Mouse (Mus musculus) liver, embryonic 11.5 days (tissue): ENCODE measurements around the gene Hdac9. TPM values are rescaled to one million over a fixed set of nuclear protein-coding genes. Genes with fewer than 3 reads are reported as not detected.

Source experiments
- ATAC-seq: fragments of 200-750 bp; cut with Nextera tagmentation; replicated peaks from 2 replicates; pipeline ENCODE4 v1.8.0; 2017; ENCODE audit warnings: moderate number of reproducible peaks, mild to moderate bottlenecking, moderate TSS enrichment, moderate library complexity; ENCODE audit not compliant: low FRiP score
- DNase-seq: peaks from one replicate; pipeline ENCODE4 v3.0.0-alpha.2; 2017; ENCODE audit warnings: low spot score
- H3K27ac ChIP-seq: fragments of 300-500 bp; sonication (generic); 2 replicates; pipeline ENCODE4 v1.5.1; 2014; ENCODE audit warnings: mild to moderate bottlenecking, low read depth, low read length, control low read depth
- H3K27me3 ChIP-seq: fragments of 300-500 bp; sonication (generic); replicated peaks from 2 replicates; pipeline ENCODE4 v1.6.1; 2014; ENCODE audit warnings: low read length, mixed read lengths; ENCODE audit not compliant: control insufficient read depth, insufficient read depth
- H3K36me3 ChIP-seq: fragments of 300-500 bp; sonication (generic); 2 replicates; pipeline ENCODE4 v1.6.1; 2014; ENCODE audit warnings: mild to moderate bottlenecking, low read length, moderate library complexity, mixed read lengths; ENCODE audit not compliant: control insufficient read depth, insufficient read depth
- H3K4me1 ChIP-seq: fragments of 300-500 bp; sonication (generic); replicated peaks from 2 replicates; pipeline ENCODE4 v1.6.1; 2014; ENCODE audit warnings: low read length, mixed read lengths; ENCODE audit not compliant: control insufficient read depth, insufficient read depth
- H3K4me2 ChIP-seq: fragments of 300-500 bp; sonication (generic); 2 replicates; pipeline ENCODE4 v1.6.1; 2014; ENCODE audit warnings: mild to moderate bottlenecking, control low read depth, moderate library complexity
- H3K4me3 ChIP-seq: fragments of 300-500 bp; sonication (generic); 2 replicates; pipeline ENCODE4 v1.5.1; 2014; ENCODE audit warnings: low read depth, low read length, control low read depth
- H3K9ac ChIP-seq: fragments of 300-500 bp; sonication (generic); 2 replicates; pipeline ENCODE4 v1.6.1; 2014; ENCODE audit warnings: low read depth, low read length, control low read depth
- H3K9me3 ChIP-seq: fragments of 300-500 bp; sonication (generic); 2 replicates; pipeline ENCODE4 v1.6.1; 2016; ENCODE audit warnings: low read length, inconsistent platforms, mixed read lengths; ENCODE audit not compliant: control insufficient read depth
- WGBS: fragments of 180-500 bp; shearing (Covaris S2); extraction: QIAGEN DNeasy Blood & Tissue Kit; methylation state at CpG from one replicate; pipeline ENCODE4 v1.1.7; 2014; 5-methylcytosine and 5-hydroxymethylcytosine counted together
- polyA plus RNA-seq: library from polyadenylated mRNA; unstranded; fragments of >200 nt; fragmentation: Nextera tagmentation; extraction: Ambion mirVana; gene quantifications from 2 replicates; pipeline ENCODE4 v1.2.1, GENCODE M21; 2014

Hdac9 gene
- polyA plus RNA-seq = 2.6 and 3.5 TPM in 2 replicates

DNA sequence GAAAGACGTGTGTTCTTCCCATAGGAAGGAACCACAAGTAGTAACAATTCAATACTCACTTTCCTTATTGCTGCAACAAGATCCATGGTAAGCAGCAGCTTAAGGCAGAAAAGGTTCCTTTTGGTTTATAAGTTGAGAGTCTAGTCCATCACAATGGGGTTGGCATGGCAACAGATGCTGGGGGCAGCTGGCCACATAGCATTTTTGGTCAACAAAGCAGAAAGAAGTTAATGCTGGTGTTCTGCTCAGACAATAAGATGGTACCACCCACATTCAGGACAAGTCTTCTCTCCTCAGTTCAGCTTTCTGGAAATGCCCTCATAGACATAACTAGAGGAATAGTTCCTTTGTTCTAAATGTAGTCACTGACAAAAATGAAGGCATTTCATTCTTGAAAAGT is at the start of gene Hdac9:
Hdac9 (minus strand) TSS at position 101 of the 400 bp plus-strand sequence.
- Histone ChIP-seq H3K4me2 (no peak within 1 kb of the TSS), H3K4me3 (no peak within 1 kb of the TSS), H3K27ac (no peak within 1 kb of the TSS), H3K9ac (no peak within 1 kb of the TSS), H3K36me3 (no peaks in the 10 kb centered on the region), H3K9me3 (no peaks in the 10 kb centered on the region), H3K4me1 (no peaks in the 10 kb centered on the region), H3K27me3 (no peaks in the 10 kb centered on the region)
- 57% methylated on average over 1 of the region's 1 CpGs for WGBS
- DNase-seq (no peak), ATAC-seq (no peak)

DNA sequence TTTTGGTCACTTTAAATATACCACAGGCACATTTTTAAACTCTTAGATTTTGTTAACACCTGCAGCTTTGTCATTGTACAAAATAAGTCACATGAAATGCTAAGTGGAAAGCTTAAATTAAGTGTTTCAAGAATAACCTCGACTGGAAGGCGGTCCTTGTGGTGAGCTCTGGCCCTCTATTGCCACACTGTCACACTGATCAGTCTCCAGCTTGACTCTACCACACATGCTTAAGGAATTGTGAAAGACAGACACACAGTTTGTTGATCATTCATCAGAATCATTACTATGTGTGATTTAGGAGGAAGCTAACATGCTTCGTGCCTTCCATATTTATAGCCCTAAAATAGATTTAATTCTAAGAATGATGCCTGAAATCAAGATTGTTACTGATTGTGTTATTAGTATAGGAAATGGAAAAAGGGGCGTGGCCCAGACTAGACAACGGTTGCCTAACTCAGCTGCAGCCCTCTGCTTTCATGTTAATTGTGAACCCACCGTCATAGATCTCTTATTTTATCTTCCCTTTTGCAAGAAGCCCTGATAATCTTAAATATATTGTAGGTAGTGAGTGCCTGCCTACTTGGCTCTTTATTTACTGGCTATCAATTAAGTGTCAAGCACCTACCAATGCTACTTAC is 32.3 kb upstream of the Hdac9 start:
- ATAC-seq (no peak), DNase-seq (no peak)
- no peaks in the 10 kb centered on the region for H3K9me3 ChIP-seq
- no peak overlapping the region for H3K9ac ChIP-seq
- no peak overlapping the region for H3K27ac ChIP-seq
- H3K27me3 ChIP-seq = no peaks in the 10 kb centered on the region
- H3K36me3 ChIP-seq = no peaks in the 10 kb centered on the region
- 72% methylated on average over 6 of the region's 6 CpGs for WGBS
- no peaks in the 10 kb centered on the region for H3K4me1 ChIP-seq
- no peak overlapping the region for H3K4me2 ChIP-seq
- no peak overlapping the region for H3K4me3 ChIP-seq

DNA sequence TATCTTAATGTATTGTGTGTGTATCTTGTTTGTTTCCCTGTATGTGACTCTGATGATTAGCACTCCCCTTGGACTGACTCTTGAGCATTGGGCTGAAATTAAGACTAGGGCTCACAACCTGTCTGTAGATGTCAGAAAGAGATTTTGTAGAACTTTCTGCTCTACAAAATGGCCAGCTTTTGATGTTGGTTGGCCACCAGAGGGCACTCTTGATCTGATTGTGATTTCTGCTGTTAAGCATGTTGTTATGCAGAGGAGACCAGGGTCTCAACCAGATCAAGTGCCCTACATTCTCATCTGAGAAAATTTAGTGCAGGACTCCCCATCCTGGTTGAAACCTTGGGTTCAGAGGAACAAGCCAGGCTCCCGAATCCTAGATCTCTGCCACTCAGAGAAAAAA is 21.0 kb upstream of the Hdac9 start:
- 95% methylated on average over 1 of the region's 1 CpGs for WGBS
- DNase-seq = no peak
- no peak for ATAC-seq
- H3K4me2 ChIP-seq = no peak overlapping the region
- H3K27ac ChIP-seq = no peak overlapping the region
- no peaks in the 10 kb centered on the region for H3K4me1 ChIP-seq
- no peaks in the 10 kb centered on the region for H3K27me3 ChIP-seq
- no peak overlapping the region for H3K4me3 ChIP-seq
- H3K36me3 ChIP-seq = no peaks in the 10 kb centered on the region
- no peaks in the 10 kb centered on the region for H3K9me3 ChIP-seq
- no peak overlapping the region for H3K9ac ChIP-seq

DNA sequence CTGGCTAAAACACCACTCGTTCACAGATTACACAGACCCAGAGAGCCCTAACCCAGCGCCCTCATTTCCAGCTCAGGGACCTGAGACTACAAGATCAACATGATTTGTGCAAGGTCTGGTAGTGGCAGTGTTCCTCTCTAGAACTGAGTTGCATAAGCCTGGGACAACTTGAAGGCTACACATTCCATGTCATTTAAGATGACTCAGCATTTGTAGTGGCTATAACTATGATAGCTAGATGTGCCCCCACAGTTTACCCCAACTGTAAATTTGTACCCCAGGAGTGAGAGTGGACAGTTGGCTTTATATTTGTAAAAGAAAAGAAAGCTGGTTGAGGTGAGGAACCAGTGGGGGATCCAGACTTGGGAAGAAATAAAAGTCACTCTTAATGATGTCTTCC is 8.9 kb downstream of the Hdac9 start:
- no peak overlapping the region for H3K4me3 ChIP-seq
- no peak for DNase-seq
- H3K9me3 ChIP-seq = no peaks in the 10 kb centered on the region
- H3K36me3 ChIP-seq = no peaks in the 10 kb centered on the region
- no peak overlapping the region for H3K27ac ChIP-seq
- H3K27me3 ChIP-seq = peaks cover 33% of the 10 kb centered on the region
- 68% methylated on average over 2 of the region's 2 CpGs for WGBS
- H3K4me2 ChIP-seq = no peak overlapping the region
- no peaks in the 10 kb centered on the region for H3K4me1 ChIP-seq
- H3K9ac ChIP-seq = no peak overlapping the region
- no peak for ATAC-seq

DNA sequence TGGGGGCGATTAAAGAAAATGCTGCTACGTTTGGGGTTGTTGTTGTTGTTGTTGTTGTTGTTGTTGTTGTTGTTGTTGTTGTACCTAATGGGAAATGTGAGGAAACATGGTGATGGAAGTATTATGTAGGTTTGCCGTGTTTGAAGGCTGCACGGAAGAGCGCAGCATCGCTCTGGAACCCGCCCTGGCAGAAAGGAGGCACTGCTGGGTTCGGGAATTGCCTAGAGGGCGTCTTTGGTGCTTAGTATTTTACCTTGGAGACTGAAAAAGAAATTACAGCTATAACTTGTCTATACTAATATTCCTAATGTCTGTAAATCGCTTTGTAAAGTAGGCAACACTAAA is 9.4 kb downstream of the Hdac9 start:
- ATAC-seq = no peak

DNA sequence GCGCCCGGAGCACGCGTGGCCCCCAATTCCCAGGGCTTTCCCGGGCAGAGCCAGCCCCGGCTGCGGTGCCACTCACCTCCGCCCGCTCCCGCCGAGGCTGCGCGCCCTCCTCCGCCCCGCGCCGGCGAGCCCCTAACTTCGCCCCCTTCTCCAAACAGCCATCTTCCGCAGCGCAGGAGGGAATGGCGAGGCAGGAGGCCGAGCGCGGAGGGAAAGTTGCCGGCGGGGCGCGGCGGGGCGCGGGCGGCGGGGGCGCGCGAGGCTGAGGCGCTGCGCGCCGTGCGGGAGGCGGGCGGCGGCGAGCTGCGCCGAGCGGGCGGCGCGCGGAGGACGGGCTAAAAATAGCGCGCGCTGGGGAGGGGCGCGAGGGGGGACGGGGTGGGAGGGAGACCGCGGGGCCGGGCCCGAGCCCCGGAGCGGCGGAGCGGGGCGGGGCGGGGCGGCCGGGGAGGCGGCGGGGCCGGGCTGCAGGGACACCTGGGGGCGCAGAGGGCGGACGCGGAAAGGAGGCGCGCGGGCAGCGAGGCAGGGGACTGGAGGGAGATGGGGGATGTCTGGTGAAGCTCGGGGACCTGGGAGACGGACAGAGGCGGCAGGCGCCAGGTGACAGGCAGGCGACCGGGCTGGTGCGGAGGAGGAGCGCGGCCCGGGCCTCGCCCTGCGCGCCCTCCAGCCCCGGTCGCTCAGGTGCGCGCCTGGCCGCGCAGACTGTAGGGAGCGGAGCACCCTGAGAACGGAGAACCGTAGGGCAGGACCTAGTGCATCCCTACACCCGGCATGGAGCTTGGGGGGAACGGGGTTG is 10.0 kb downstream of the Hdac9 start:
- no peak overlapping the region for H3K27ac ChIP-seq

More for the DNA sequence above, 9.4 kb downstream of the Hdac9 start:
- WGBS = 6% methylated on average over 10 of the region's 10 CpGs
- Histone ChIP-seq H3K4me1 (no peaks in the 10 kb centered on the region), H3K9ac (no peak overlapping the region), H3K27me3 (peaks cover 33% of the 10 kb centered on the region), H3K36me3 (no peaks in the 10 kb centered on the region), H3K9me3 (no peaks in the 10 kb centered on the region), H3K27ac (no peak overlapping the region), H3K4me2 (peak overlapping the region; percentile 83), H3K4me3 (peak overlapping the region; percentile 65)
- DNase-seq = no peak

DNA sequence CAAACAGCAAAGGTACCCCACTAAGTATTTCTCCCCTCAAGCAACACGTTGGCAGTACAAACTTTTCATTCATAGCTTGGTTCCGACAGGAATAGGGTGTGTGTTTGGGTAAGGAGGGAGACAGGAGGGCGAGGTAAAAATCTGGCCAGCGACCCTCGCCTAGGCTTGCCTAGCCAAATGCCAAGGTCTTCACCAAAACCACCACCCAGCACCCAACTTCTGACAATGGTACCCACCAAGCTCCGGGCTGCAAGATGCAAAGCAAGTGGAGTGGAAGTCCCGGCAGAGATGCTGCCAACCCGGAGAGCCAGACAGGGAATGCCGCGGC is 10.6 kb downstream of the Hdac9 start:
- ATAC-seq (no peak), DNase-seq (peak; percentile 41)
- WGBS = 3% methylated on average over 10 of the region's 10 CpGs
- Histone ChIP-seq H3K4me3 (peak overlapping the region; percentile 65), H3K27ac (no peak overlapping the region), H3K9me3 (no peaks in the 10 kb centered on the region), H3K27me3 (peaks cover 33% of the 10 kb centered on the region), H3K36me3 (no peaks in the 10 kb centered on the region), H3K9ac (no peak overlapping the region), H3K4me2 (peak overlapping the region; percentile 83), H3K4me1 (no peaks in the 10 kb centered on the region)

More for the DNA sequence above, 10.0 kb downstream of the Hdac9 start:
- H3K9ac ChIP-seq = no peak overlapping the region
- WGBS = under 1% methylated on average over 73 of the region's 107 CpGs
- peak overlapping the region; percentile 65 for H3K4me3 ChIP-seq
- DNase-seq (peak; percentile 34), ATAC-seq (peak; percentile 66)
- no peaks in the 10 kb centered on the region for H3K9me3 ChIP-seq
- H3K4me2 ChIP-seq = peak overlapping the region; percentile 83
- H3K4me1 ChIP-seq = no peaks in the 10 kb centered on the region
- peaks cover 33% of the 10 kb centered on the region for H3K27me3 ChIP-seq
- no peaks in the 10 kb centered on the region for H3K36me3 ChIP-seq

DNA sequence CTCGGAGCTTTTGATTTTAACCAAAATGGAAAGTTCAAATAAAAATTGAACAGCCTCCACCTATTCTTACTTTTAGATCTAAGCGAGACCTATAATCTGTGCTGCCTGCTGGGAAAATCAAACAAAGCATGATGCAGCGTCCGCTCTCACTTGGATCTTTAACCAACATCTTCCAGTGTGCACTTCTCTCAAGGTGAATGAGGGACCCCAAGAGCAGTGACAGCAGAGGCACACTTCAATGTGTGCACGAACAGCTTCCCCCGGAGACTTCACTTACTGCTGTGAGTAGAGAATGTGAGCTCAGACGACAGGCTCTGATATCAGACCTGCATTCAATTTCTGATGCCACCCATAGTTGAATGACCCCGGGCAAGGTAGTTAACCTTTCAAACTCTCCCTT is 16.7 kb downstream of the Hdac9 start:
- WGBS = 81% methylated on average over 8 of the region's 8 CpGs
- Histone ChIP-seq H3K4me2 (no peak overlapping the region), H3K4me1 (no peaks in the 10 kb centered on the region), H3K4me3 (no peak overlapping the region), H3K36me3 (no peaks in the 10 kb centered on the region), H3K9ac (no peak overlapping the region), H3K9me3 (no peaks in the 10 kb centered on the region), H3K27me3 (peaks cover 5% of the 10 kb centered on the region), H3K27ac (no peak overlapping the region)
- ATAC-seq (no peak), DNase-seq (no peak)

DNA sequence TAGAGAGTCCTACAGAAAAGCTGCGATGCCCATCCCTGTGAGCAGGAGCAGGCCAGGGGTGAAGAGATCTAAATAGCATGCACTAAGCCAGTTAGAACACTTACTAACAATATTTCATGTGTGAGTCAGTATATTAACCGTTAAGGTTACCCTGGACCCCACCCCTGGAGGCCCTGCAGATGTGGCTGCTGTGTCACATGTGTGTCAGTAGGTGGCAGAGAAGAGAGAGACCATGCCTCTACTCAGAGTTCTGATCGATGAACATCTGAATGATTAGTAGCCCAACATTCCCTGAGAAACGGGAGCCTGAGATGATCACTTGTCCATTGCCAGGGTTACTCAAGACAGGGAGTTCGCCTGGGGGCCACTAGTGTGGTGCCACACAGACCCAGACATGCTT is 22.0 kb downstream of the Hdac9 start:
- 63% methylated on average over 5 of the region's 5 CpGs for WGBS

More for the DNA sequence above, 22.0 kb downstream of the Hdac9 start:
- no peaks in the 10 kb centered on the region for H3K4me1 ChIP-seq
- ATAC-seq = no peak
- H3K27ac ChIP-seq = no peak overlapping the region
- H3K4me2 ChIP-seq = no peak overlapping the region
- H3K4me3 ChIP-seq = no peak overlapping the region
- DNase-seq = no peak
- H3K9ac ChIP-seq = no peak overlapping the region
- no peaks in the 10 kb centered on the region for H3K9me3 ChIP-seq
- H3K27me3 ChIP-seq = no peaks in the 10 kb centered on the region
- H3K36me3 ChIP-seq = no peaks in the 10 kb centered on the region
